Mouse (Mus musculus) liver, embryonic 14.5 days (tissue): ENCODE data around the gene Zfp52.

Experiments
- CTCF ChIP-seq: IDR thresholded peaks from 2 replicates; pipeline ENCODE4 v1.5.1; 2016; ENCODE audit warnings: antibody characterized with exemption, low read depth, control low read depth
- EP300 ChIP-seq: IDR thresholded peaks from 2 replicates; pipeline ENCODE4 v1.6.1; 2016; ENCODE audit warnings: antibody characterized with exemption, low read depth

DNA sequence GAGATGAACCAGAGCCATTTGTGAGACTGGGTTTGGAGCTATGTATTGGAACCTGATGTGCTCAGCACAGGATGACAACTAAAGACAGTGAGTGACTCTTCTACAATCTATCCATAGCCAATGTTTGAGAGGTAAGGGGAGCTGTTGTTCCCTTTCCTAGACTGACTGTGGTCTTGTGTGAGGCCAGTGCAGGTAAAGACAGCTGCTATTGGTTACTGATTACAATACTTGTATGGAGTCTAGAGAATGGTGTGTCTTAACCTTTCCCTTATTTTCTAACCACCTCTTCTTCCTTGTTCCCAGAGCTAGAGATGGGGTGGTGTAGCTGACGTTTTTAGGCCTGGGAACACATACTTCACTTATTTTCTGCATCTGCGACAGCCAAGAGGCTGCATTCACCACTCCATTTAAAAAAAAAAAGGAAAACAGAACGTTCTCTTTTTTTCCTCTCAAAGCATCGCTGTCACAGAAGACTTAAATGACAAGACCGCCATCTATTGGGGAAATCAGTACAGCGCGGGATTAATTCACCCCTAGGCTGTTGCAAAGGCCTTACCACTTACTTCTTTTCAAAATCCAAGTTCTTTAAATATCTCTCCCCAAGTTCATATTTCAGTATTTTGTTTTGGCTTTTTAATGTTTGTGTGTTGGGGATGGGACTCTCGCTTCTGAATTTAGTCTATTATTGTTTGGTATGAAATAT is 19.8 kb upstream of the Zfp52 start:
- TF ChIP-seq CTCF (peak; percentile 68), EP300 (no peak)
